Mouse (Mus musculus) megakaryocyte-erythroid progenitor cell, adult 5-6 weeks (primary cell): Measurements from ENCODE around the gene Pycr1. TPM values are rescaled to one million over a fixed set of nuclear protein-coding genes. Genes with fewer than 3 reads are reported as not detected.
"Not testable (repeated sequence)": the region's sequence is repeated elsewhere in the genome, so short reads cannot be mapped to it uniquely, and the experiment has no call there.

Experiments
- ATAC-seq: replicated peaks from 2 replicates; pipeline ENCODE4 v1.8.0; 2016; ENCODE audit warnings: mild to moderate bottlenecking, inconsistent platforms; ENCODE audit not compliant: severe bottlenecking, poor library complexity, low FRiP score, low TSS enrichment
- total RNA-seq, 2 experiments: library from RNA; stranded (forward) in 1 of 2; stranded (reverse) in 1 of 2; fragments of 200-1000, 215-1000 nt in 1 of 2; fragments of >200 nt in 1 of 2; fragmentation: Nextera tagmentation in 1 of 2; gene quantifications; 2 replicates each; pipeline ENCODE4 v1.2.3; 2014 to 2017

Pycr1 gene
- total RNA-seq (2014; fragmentation: Nextera tagmentation) (0.13 and 1.1 TPM in 2 replicates), total RNA-seq (2017) (1.5 TPM in 1 of 2 replicates, not detected in the other)

DNA sequence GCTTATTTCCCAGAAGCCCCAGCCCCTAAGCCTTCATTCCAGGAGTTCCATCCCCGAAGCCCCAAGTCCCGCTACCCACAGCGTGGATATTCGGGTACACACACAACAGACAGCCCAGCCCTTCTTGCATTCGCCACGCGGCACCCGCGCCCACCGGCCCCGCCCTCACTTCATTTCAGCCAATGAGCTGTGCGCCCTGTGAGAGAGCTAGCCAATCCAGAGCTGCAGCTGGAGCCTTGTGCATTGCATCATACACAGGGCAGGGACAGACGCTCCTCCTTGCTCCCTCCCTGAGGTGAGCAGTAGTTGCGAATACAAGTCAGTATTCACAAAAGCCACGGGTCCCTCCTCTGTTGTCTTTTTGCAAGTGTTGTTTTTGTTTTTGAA lies at the start of gene Pycr1:
TSS of gene Pycr1 (minus strand) at position 169 of the 387 bp plus-strand sequence.
- peak; percentile 97 for ATAC-seq

GRCm38 (mm10) chr11:120692471-120693011 lies 49.0 kb upstream of the Pycr1 start:
- no peak for ATAC-seq

DNA sequence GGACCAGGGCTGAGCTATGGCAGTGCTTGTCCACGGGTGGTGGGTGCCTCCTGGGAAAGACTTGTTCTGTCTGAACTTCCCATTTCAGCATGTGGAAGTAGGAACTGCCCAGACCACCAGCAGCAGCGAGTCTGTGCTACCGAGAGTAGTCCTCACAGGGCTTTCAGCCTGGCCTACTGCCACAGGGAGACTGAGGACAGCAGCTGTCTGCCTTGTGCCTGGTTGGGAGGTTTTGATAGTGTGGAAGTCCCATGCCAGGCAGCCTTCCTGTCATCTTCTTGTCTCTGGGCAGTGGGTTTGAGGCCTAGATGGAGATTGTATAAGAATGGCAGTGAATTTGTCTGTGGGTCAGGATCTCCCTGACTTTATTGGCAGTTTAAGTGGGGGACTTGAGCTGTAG lies 45.8 kb upstream of the Pycr1 start:
- no peak for ATAC-seq

DNA sequence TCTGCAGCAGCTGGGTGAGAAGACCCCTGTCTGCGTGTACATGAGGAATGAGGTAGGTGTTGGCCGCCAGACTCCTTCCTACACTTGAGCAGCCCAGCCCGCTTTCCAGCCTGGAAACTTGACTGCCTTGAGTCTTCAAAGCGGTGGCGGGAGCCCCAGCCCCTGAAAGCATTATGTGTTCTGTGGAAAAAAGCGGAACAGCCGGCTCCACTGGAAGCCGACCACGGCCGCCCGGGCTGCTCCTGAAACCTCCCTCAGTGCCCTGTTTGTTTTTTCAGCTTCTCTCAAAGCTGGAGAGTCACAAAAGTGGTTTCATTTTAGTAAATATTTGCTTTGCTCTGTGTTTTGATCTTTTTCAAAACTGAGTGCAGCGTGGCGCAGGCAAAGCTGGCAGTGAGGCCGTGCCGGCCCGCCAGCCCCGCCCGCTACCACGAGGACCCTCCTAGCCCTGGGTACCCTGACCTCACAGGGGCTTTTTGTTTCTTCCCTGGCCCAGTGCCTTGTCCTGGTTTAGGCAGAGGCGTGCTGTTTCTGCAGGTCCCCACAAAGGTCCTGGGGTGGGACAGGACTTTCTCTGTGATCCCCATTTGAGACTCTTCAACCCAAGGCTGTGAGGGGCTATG lies 43.2 kb upstream of the Pycr1 start:
- no peak for ATAC-seq

DNA sequence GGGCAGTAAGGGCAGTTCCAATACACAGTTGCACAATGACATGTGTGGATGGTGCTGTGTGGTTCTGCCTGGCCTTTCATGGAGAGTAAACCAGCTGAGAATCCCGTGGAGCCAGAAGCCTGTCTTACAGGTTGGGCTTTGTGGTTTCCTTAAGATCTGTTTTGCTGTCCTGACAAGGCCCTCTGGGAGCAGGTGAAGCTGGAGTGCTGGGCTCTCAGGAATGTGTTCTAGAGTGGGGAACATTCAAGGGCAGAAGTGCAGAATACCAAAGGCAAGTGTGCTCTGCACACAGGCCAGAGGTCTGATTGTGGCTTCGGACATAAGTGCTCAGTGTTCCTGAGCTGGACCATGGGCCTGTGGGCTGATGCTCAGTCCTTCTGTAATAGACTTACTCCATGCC lies 41.1 kb upstream of the Pycr1 start:
- no peak for ATAC-seq

GRCm38 (mm10) chr11:120684086-120684485 lies 40.5 kb upstream of the Pycr1 start:
- no peak for ATAC-seq

DNA sequence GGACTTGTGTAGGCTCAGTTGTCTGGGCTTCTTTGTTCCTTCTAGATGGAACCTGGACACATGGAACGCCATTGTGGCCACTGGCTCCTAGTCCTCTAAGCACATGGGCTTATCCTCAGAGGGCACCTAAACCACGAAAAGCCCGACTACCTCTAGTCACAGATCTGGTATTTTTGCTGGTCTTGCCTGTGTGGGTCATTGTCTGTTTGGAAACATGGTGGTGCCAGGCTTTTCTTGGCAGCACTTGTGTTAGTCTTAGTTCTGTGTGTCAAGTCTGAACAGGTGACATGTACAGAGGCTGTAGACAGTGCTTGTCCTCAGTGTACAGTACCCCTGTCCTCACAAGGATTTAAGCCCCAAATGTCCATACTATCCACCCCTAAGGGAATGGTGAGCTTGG lies 40.0 kb upstream of the Pycr1 start:
- no peak for ATAC-seq

DNA sequence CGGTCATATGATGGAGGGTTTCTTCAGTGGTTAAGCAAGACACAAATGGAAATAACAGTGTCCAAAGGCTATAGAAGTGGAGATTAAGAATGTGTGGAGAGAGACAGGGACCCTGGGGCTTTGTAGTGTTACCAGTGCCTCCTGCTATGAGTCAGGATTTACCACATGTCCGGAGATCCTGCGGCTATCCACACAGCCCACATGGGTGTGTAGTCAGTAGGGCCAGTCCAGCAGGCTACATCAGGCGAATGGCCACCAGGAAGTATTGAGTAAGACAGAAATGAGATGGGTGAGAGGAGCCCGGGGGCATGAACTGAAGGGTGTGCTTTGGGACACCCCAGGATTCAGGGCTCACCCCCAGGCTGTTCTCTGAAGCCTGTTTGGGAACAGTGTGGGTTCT lies 39.1 kb upstream of the Pycr1 start:
- ATAC-seq = no peak

GRCm38 (mm10) chr11:120679909-120680308 lies 36.3 kb upstream of the Pycr1 start:
- ATAC-seq = peak; percentile 80

GRCm38 (mm10) chr11:120676951-120677350 lies 33.4 kb upstream of the Pycr1 start:
- ATAC-seq = no peak

- ATAC-seq = not testable (repeated sequence)
Measured at GRCm38 (mm10) chr11:120675875-120676274, 32.3 kb upstream of the Pycr1 start.

- ATAC-seq = peak; percentile 36
Measured at GRCm38 (mm10) chr11:120673594-120674122, 30.1 kb upstream of the Pycr1 start.

GRCm38 (mm10) chr11:120672687-120673593 lies 29.4 kb upstream of the Pycr1 start, which contains the start of gene Aspscr1:
Aspscr1 (plus strand) TSS chr11:120672973.
- ATAC-seq = peak; percentile 95

DNA sequence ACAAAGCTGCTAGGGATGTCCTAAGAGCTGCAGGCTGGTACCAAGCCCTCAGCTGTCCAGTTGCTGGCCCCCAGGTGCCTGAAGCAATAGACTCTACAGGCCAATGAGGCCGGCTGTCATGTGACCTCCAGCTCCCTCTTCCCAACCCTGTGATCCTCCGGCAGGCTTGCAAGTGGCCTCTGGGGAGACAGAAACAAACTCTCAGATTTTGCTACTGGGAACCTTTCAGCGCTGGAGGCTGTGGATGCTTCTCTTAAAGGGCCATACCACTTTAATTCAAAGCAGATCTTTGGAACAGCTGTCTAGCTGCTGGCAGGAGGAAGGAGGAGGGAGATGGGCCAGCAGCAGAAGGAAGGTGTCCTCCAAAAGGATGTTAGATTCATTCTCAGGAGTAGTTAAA lies 23.0 kb upstream of the Pycr1 start:
- no peak for ATAC-seq

DNA sequence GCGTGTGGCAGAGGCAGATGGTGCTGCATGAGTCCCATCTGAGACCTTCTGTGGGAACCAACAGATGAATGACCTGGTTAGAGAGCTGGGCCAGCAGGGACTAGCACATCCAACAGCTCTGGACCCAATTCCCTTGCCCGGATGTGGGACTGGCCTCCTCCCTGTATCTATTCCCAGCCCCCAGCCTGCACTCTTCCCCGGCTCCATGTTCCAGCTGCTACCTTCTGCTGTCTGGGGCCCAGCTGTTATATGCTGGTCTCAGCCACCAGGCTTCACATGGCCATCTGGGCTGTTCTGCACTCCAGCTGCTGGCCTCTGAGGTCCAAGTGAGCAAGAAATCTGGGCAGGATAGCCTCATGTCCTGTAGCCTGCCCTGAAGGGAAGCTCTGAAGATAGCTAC lies 21.8 kb upstream of the Pycr1 start:
- ATAC-seq = no peak

DNA sequence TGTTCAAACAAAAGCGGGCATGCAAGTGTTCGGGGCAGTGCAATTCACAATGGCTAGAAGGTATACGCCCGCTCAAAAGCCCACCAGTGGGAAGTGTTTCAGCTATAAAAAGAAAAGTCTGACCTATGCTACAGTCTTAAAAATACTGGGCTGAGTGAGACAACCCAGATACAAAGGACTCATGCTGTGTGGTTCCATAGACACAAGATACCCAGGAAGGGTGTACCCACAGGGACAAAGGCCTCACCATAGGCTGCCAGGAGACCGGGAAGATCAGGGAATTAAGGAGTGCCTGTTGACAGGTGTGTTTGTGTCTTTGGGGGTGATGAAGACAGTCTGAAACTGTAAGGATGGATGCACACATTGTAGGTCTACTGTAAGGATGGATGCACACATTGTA lies 20.1 kb upstream of the Pycr1 start:
- ATAC-seq = no peak

DNA sequence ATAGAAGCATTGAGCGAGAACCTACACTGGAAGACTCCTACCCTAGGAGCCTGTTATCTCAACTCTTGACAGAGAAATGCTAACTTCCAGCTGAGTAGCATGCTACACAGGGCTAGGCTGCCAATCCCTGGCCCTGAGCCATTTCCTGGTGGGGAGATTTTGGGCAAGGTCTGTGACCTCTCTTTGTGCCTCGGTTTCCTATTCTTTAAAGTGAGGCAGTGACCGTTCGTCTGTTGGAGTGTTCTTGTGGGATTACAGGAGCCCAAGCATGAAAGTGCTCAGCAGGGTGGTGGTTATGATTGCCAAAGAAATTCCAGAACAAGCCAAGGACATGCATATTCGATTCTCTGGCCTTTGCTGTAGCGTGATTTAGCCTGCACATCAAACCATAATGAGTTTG lies 19.2 kb upstream of the Pycr1 start:
- no peak for ATAC-seq

DNA sequence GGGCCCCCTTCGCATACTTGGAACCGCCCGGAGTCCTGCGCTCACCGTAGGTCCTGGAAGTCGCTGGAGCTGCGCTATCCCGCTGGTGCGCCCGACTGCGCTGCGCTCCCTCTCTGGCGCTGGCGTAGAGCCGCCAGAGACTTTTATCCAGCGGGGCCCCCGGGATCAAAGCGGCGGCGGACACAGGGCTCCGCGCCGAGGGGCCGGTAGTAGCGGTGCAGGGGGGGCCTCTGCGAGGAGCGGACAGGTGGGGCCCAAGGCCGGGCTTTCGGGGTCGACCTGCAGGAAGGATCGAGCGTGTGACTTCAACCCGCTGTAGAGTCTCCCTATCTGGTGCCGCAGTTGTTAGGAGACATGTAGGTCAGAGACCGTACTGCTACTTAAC lies 17.5 kb upstream of the Pycr1 start, which contains the start of gene Notum:
TSS of gene Notum (minus strand) at position 100 of the 385 bp plus-strand sequence.
- no peak for ATAC-seq

GRCm38 (mm10) chr11:120660301-120661075 lies 16.9 kb upstream of the Pycr1 start:
- no peak for ATAC-seq
